Mouse (Mus musculus) liver, embryonic 11.5 days (tissue): Measurements from ENCODE around the gene Calml3. TPM values are rescaled to one million over a fixed set of nuclear protein-coding genes. Genes with fewer than 3 reads are reported as not detected.
"Not testable (repeated sequence)": the region's sequence is repeated elsewhere in the genome, so short reads cannot be mapped to it uniquely, and the experiment has no call there.

ENCODE experiments used
- ATAC-seq: fragments of 200-750 bp; cut with Nextera tagmentation; replicated peaks from 2 replicates; pipeline ENCODE4 v1.8.0; 2017; ENCODE audit warnings: moderate number of reproducible peaks, mild to moderate bottlenecking, moderate TSS enrichment, moderate library complexity; ENCODE audit not compliant: low FRiP score
- DNase-seq: peaks from one replicate; pipeline ENCODE4 v3.0.0-alpha.2; 2017; ENCODE audit warnings: low spot score
- H3K27ac ChIP-seq: fragments of 300-500 bp; sonication (generic); 2 replicates; pipeline ENCODE4 v1.5.1; 2014; ENCODE audit warnings: mild to moderate bottlenecking, low read depth, low read length, control low read depth
- H3K27me3 ChIP-seq: fragments of 300-500 bp; sonication (generic); replicated peaks from 2 replicates; pipeline ENCODE4 v1.6.1; 2014; ENCODE audit warnings: low read length, mixed read lengths; ENCODE audit not compliant: control insufficient read depth, insufficient read depth
- H3K36me3 ChIP-seq: fragments of 300-500 bp; sonication (generic); 2 replicates; pipeline ENCODE4 v1.6.1; 2014; ENCODE audit warnings: mild to moderate bottlenecking, low read length, moderate library complexity, mixed read lengths; ENCODE audit not compliant: control insufficient read depth, insufficient read depth
- H3K4me1 ChIP-seq: fragments of 300-500 bp; sonication (generic); replicated peaks from 2 replicates; pipeline ENCODE4 v1.6.1; 2014; ENCODE audit warnings: low read length, mixed read lengths; ENCODE audit not compliant: control insufficient read depth, insufficient read depth
- H3K4me2 ChIP-seq: fragments of 300-500 bp; sonication (generic); 2 replicates; pipeline ENCODE4 v1.6.1; 2014; ENCODE audit warnings: mild to moderate bottlenecking, control low read depth, moderate library complexity
- H3K4me3 ChIP-seq: fragments of 300-500 bp; sonication (generic); 2 replicates; pipeline ENCODE4 v1.5.1; 2014; ENCODE audit warnings: low read depth, low read length, control low read depth
- H3K9ac ChIP-seq: fragments of 300-500 bp; sonication (generic); 2 replicates; pipeline ENCODE4 v1.6.1; 2014; ENCODE audit warnings: low read depth, low read length, control low read depth
- H3K9me3 ChIP-seq: fragments of 300-500 bp; sonication (generic); 2 replicates; pipeline ENCODE4 v1.6.1; 2016; ENCODE audit warnings: low read length, inconsistent platforms, mixed read lengths; ENCODE audit not compliant: control insufficient read depth
- WGBS: fragments of 180-500 bp; shearing (Covaris S2); extraction: QIAGEN DNeasy Blood & Tissue Kit; methylation state at CpG from one replicate; pipeline ENCODE4 v1.1.7; 2014; 5-methylcytosine and 5-hydroxymethylcytosine counted together
- polyA plus RNA-seq: library from polyadenylated mRNA; unstranded; fragments of >200 nt; fragmentation: Nextera tagmentation; extraction: Ambion mirVana; gene quantifications from 2 replicates; pipeline ENCODE4 v1.2.1, GENCODE M21; 2014

Calml3 gene
- 0.19 TPM in 1 of 2 replicates, not detected in the other for polyA plus RNA-seq

DNA sequence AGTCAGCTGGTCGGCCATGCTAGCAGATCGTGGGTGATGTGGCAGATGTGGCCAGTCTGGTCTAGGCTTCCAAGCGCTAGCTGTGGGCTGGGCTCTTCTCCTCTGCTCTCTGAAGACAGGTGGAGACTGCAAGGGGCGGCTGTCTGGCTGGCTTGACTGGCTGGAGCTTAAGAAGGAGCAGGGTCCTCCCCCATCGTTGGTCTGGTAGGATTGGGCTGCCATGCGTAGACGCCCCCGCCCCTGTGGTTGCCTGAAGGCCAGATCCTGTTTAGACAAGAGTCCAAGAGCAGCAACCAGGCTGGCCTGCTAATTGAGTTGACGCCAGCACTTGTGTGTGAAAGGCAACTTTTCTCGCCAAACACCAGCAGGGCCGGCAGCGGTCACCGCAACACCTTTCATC, at the start of gene Calml3:
TSS of gene Calml3 (minus strand) at position 131 of the 400 bp plus-strand sequence.
- Histone ChIP-seq H3K4me3 (no peak within 1 kb of the TSS), H3K4me2 (no peak within 1 kb of the TSS), H3K9me3 (no peaks in the 10 kb centered on the region), H3K27ac (no peak within 1 kb of the TSS), H3K36me3 (no peaks in the 10 kb centered on the region), H3K9ac (no peak within 1 kb of the TSS), H3K27me3 (no peaks in the 10 kb centered on the region), H3K4me1 (no peaks in the 10 kb centered on the region)
- ATAC-seq = no peak
- 84% methylated on average over 13 of the region's 13 CpGs for WGBS
- DNase-seq = no peak

GRCm38 (mm10) chr13:3850330-3850729, 46.2 kb upstream of the Calml3 start:
- H3K9ac ChIP-seq = no peak overlapping the region
- H3K4me3 ChIP-seq = no peak overlapping the region
- no peak overlapping the region for H3K27ac ChIP-seq
- no peaks in the 10 kb centered on the region for H3K9me3 ChIP-seq
- WGBS = 56% methylated on average over 1 of the region's 1 CpGs
- H3K4me2 ChIP-seq = no peak overlapping the region
- DNase-seq (no peak), ATAC-seq (no peak)
- no peaks in the 10 kb centered on the region for H3K27me3 ChIP-seq
- H3K4me1 ChIP-seq = no peaks in the 10 kb centered on the region
- no peaks in the 10 kb centered on the region for H3K36me3 ChIP-seq

GRCm38 (mm10) chr13:3840662-3841061, 36.5 kb upstream of the Calml3 start:
- not testable (repeated sequence) for H3K4me2 ChIP-seq, H3K27ac ChIP-seq, H3K9ac ChIP-seq, H3K9me3 ChIP-seq, DNase-seq, H3K27me3 ChIP-seq, H3K4me3 ChIP-seq, H3K4me1 ChIP-seq, H3K36me3 ChIP-seq
- ATAC-seq = peak; percentile 61

DNA sequence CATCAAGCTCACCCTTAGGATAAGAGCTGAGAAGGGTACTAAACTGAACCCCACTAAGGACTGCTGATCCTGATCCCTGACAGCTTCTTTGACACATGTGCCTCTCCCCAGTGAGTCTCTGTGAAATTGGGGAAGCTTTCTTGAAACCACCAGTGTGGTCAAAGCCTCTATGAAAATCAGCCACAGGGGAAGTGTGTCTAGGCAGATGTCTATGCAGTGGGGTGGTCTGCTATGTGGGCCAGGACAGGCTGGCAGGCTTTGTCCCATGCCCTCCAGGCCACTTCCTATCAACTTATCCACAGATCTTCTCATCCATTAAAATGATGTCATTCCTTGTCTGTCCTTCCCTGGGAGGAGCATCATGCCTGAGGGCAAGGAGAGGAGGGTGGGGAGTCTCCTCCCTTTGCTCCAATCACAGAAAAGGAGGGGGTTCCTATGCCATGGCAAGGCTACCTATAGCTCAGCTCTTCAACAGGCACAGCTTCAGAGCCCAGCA, 33.2 kb upstream of the Calml3 start, which contains the start of gene Calm4:
TSS of gene Calm4 (plus strand) at position 446 of the 496 bp plus-strand sequence.
- not testable (repeated sequence) for ATAC-seq, H3K9me3 ChIP-seq, DNase-seq, H3K4me2 ChIP-seq, H3K27ac ChIP-seq, H3K4me3 ChIP-seq, H3K4me1 ChIP-seq, H3K27me3 ChIP-seq, H3K9ac ChIP-seq, H3K36me3 ChIP-seq

DNA sequence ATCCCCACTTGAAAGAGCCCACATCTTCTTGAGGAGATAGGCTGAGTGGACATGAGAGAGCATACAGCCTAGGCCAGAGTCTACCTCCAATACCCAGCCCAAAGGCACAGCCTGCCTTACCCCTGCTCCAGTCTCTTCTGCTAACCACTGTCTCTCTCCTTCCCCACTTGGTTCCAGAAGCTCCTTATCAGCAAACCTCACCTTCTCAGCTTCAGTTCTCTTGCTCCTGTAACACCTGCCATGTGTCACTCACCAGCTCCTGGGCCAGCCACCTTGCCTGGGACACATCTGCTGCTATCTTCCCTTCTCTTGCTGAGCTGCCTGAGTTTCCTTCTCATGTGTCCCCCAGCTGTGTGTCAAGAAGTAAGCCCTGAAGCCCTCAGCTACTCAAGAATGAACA, 29.5 kb upstream of the Calml3 start:
- not testable (repeated sequence) for H3K36me3 ChIP-seq, H3K4me1 ChIP-seq, DNase-seq, H3K4me2 ChIP-seq, H3K27ac ChIP-seq, H3K4me3 ChIP-seq, H3K9me3 ChIP-seq, H3K9ac ChIP-seq, H3K27me3 ChIP-seq
- ATAC-seq = peak; percentile 60; the same call in 1 of the 2 replicates

DNA sequence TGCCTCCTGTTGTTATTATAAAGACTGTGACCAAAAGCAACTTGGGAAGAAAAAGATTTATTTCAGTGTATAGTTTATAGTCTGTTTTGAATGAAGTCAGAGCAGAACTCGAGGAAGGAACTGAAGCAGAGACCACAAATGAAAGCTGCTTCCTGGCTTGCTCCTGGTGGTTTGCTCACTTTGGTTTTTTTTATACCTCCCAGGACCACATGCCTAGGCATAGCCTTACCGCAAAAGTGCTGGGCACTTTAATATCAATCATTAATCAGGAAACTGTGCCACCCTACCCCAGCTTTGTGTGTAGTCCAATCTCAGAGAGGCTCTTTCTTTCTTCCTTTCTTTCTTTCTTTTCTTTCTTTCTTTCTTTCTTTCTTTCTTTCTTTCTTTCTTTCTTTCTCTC, 28.3 kb upstream of the Calml3 start:
- Histone ChIP-seq H3K27ac (no peak overlapping the region), H3K9ac (no peak overlapping the region), H3K4me1 (no peaks in the 10 kb centered on the region), H3K4me2 (no peak overlapping the region), H3K36me3 (no peaks in the 10 kb centered on the region), H3K9me3 (no peaks in the 10 kb centered on the region), H3K27me3 (no peaks in the 10 kb centered on the region), H3K4me3 (no peak overlapping the region)
- no peak for ATAC-seq
- 30% methylated on average over 2 of the region's 2 CpGs for WGBS
- DNase-seq = no peak

DNA sequence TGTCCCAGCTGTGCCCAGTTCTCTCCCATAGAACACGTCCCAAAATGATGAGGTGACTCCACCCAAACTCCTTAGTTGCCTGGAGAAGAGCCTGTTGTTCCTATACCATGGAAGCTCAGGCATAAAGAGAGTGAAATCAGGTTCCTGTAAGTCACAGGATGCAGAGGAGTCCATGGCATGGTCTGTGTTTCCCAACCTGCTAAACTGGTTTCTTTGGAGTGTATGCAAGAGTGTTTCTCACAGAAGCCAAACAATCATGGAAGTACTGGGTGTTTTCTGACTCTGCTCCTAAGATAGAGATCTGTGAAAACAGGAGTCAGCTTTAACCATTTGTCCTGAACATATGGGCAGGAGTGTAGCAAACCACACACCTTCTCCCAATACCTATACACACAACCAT, 27.9 kb upstream of the Calml3 start:
- 50% methylated on average over 1 of the region's 1 CpGs for WGBS
- Histone ChIP-seq H3K27ac (no peak overlapping the region), H3K27me3 (no peaks in the 10 kb centered on the region), H3K4me1 (no peaks in the 10 kb centered on the region), H3K4me3 (no peak overlapping the region), H3K4me2 (no peak overlapping the region), H3K36me3 (no peaks in the 10 kb centered on the region), H3K9me3 (no peaks in the 10 kb centered on the region), H3K9ac (no peak overlapping the region)
- DNase-seq = no peak
- ATAC-seq = no peak

DNA sequence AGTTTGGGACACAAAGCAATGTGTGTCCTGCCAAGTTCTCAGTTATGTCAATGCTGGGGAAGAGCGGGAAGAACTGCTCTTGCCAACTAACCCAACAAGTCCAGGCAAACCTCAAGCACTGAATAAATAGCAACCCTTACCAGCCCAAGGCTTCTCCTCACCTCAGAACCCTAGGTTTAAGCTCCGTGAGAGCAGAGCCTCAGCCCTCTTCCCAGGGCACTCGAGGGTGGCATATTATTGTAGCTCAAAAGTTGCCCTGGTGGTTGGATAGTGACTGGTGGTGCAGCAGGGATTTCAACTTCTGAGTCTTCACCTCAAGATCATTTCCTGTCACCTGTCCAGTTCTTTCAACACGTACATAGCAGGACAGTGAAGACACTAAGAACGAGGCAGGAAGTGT, 27.4 kb upstream of the Calml3 start:
- peak; percentile 2 for DNase-seq
- Histone ChIP-seq H3K27ac (no peak overlapping the region), H3K27me3 (no peaks in the 10 kb centered on the region), H3K4me3 (no peak overlapping the region), H3K4me1 (no peaks in the 10 kb centered on the region), H3K9me3 (no peaks in the 10 kb centered on the region), H3K36me3 (no peaks in the 10 kb centered on the region), H3K4me2 (no peak overlapping the region), H3K9ac (no peak overlapping the region)
- ATAC-seq = no peak
- 71% methylated on average over 5 of the region's 5 CpGs for WGBS

DNA sequence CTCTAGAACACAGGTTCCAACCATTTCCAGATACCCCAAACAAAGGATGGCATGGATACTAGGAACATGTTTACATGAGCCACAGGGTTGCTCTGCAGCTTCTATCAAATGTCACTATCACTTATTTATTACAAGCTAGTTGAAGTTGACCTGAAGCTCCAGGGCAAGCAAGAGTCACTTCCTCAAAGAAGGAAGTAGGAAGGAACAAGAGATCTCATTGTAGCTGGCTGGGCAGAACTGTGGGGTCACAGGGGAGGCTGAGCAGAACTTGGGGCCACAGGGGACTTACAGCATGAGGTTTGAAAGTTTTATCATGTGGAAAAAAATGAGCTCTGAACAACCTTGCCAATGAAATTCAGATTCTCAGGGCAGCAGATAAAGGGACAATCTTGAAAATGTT, 21.6 kb upstream of the Calml3 start:
- Histone ChIP-seq H3K9ac (no peak overlapping the region), H3K4me3 (no peak overlapping the region), H3K27me3 (no peaks in the 10 kb centered on the region), H3K27ac (no peak overlapping the region), H3K36me3 (no peaks in the 10 kb centered on the region), H3K9me3 (no peaks in the 10 kb centered on the region), H3K4me2 (no peak overlapping the region), H3K4me1 (no peaks in the 10 kb centered on the region)
- ATAC-seq = no peak
- peak; percentile 15 for DNase-seq
